Comparison of ENCODE assay signal across 8 mouse cellular contexts in genomic region chr9:48161505-48162192, GRCm38 (mm10). TPM values are rescaled to one million over a fixed set of nuclear protein-coding genes. Genes with fewer than 3 reads are reported as not detected.
DNase-seq lines count a peak whose midpoint lies in the region; ATAC-seq and TF ChIP-seq lines count a peak whose summit lies in the region.

Gene Nxpe4, plus strand, starts transcription at chr9:48162023.

- no peak within 1 kb of the TSS for H3K4me3 ChIP-seq in G1E (ENCODE audit: low read depth, low read length)
- H3K4me3 ChIP-seq in forebrain, embryonic 12.5 days (replicated peaks) = peak within 1 kb of the TSS; percentile 47
- peak within 1 kb of the TSS; percentile 33 for H3K4me3 ChIP-seq in heart, postnatal 0 days (ENCODE audit: low read depth, low read length)
- H3K4me3 ChIP-seq in liver, embryonic 14.5 days (ENCODE audit: insufficient read depth in 1 of 2, low read depth in 2 of 2, low read length in 2 of 2) = peak within 1 kb of the TSS in 1 of 2 experiments; percentile 38; a peak in 2 of 4 replicates
- H3K4me3 ChIP-seq in neural tube, embryonic 12.5 days = peak within 1 kb of the TSS; percentile 43

- H3K36me3 ChIP-seq in G1E (replicated peaks) = no peaks in the 10 kb centered on the region
- no peaks in the 10 kb centered on the region for H3K36me3 ChIP-seq in forebrain, embryonic 12.5 days (replicated peaks)
- no peaks in the 10 kb centered on the region for H3K36me3 ChIP-seq in heart, postnatal 0 days (replicated peaks; ENCODE audit: control insufficient read depth, insufficient read depth, low read length)
- H3K36me3 ChIP-seq in liver, embryonic 14.5 days (replicated peaks; ENCODE audit: control insufficient read depth, insufficient read depth, low read depth) = no peaks in the 10 kb centered on the region
- H3K36me3 ChIP-seq in neural tube, embryonic 12.5 days = no peaks in the 10 kb centered on the region

- no peaks in the 10 kb centered on the region for H3K9me3 ChIP-seq in G1E (replicated peaks)
- no peaks in the 10 kb centered on the region for H3K9me3 ChIP-seq in forebrain, embryonic 12.5 days
- no peaks in the 10 kb centered on the region for H3K9me3 ChIP-seq in heart, postnatal 0 days (replicated peaks; ENCODE audit: control insufficient read depth, low read length)
- H3K9me3 ChIP-seq in liver, embryonic 14.5 days (ENCODE audit: control insufficient read depth, low read length) = no peaks in the 10 kb centered on the region
- no peaks in the 10 kb centered on the region for H3K9me3 ChIP-seq in neural tube, embryonic 12.5 days

- H3K4me2 ChIP-seq in forebrain, embryonic 12.5 days = peak within 1 kb of the TSS; percentile 62
- peak within 1 kb of the TSS; percentile 46 for H3K4me2 ChIP-seq in heart, postnatal 0 days (ENCODE audit: low read depth, low read length)
- H3K4me2 ChIP-seq in liver, embryonic 14.5 days (ENCODE audit: low read depth) = no peak within 1 kb of the TSS
- H3K4me2 ChIP-seq in neural tube, embryonic 12.5 days (replicated peaks) = peak within 1 kb of the TSS; percentile 61

- no peak for TF ChIP-seq EP300 in heart, postnatal 0 days (IDR thresholded peaks at IDR 0.05; ENCODE audit: low read depth)
- no peak for TF ChIP-seq EP300 in liver, embryonic 14.5 days (IDR thresholded peaks at IDR 0.05; ENCODE audit: low read depth)

- DNase-seq in G1E (ENCODE audit: low spot score) = no peak
- peak; percentile 58 for DNase-seq in heart, postnatal 0 days (ENCODE audit: low spot score)
- DNase-seq in kidney, postnatal 4 days = peak; percentile 76 to 85
- peak in 2 of 3 experiments; percentile 6 to 29 for DNase-seq in liver, embryonic 14.5 days (ENCODE audit: low read depth in 3 of 3, low spot score in 3 of 3)
- DNase-seq in yolk sac, embryonic 10.5 days (ENCODE audit: low spot score) = peak; percentile 39

- no peak within 1 kb of the TSS for H3K27ac ChIP-seq in forebrain, embryonic 12.5 days
- H3K27ac ChIP-seq in heart, postnatal 0 days (ENCODE audit: low read depth) = no peak within 1 kb of the TSS
- no peak within 1 kb of the TSS for H3K27ac ChIP-seq in liver, embryonic 14.5 days
- H3K27ac ChIP-seq in neural tube, embryonic 12.5 days = no peak within 1 kb of the TSS

- H3K9ac ChIP-seq in forebrain, embryonic 12.5 days = peak within 1 kb of the TSS; percentile 53
- no peak within 1 kb of the TSS for H3K9ac ChIP-seq in heart, postnatal 0 days (replicated peaks; ENCODE audit: low read depth, low read length)
- H3K9ac ChIP-seq in liver, embryonic 14.5 days (replicated peaks) = no peak within 1 kb of the TSS
- H3K9ac ChIP-seq in neural tube, embryonic 12.5 days = peak within 1 kb of the TSS; percentile 39

- no peak for TF ChIP-seq CTCF in G1E (IDR thresholded peaks at IDR 0.05; ENCODE audit: low read depth, low read length)
- TF ChIP-seq CTCF in heart, postnatal 0 days (IDR thresholded peaks at IDR 0.05; ENCODE audit: low read depth) = peak; percentile 19; the same call in 1 of the 2 replicates
- TF ChIP-seq CTCF in liver, embryonic 14.5 days (IDR thresholded peaks at IDR 0.05; ENCODE audit: low read depth) = 0 out of 2 replicates have a peak, but pooled peaks have one; percentile 4

- 31% methylated on average over 12 of the region's 12 CpGs for WGBS in forebrain, embryonic 12.5 days
- 27% methylated on average over 12 of the region's 12 CpGs for WGBS in heart, postnatal 0 days
- WGBS in liver, embryonic 14.5 days (ENCODE audit: insufficient replicate concordance) = 22% methylated on average over 12 of the region's 12 CpGs
- WGBS in neural tube, embryonic 12.5 days = 34% methylated on average over 12 of the region's 12 CpGs

- peaks cover 7% of the 10 kb centered on the region; the same call in 1 of the 2 replicates for H3K27me3 ChIP-seq in G1E (ENCODE audit: insufficient read depth, low read length)
- H3K27me3 ChIP-seq in forebrain, embryonic 12.5 days = peaks cover 3% of the 10 kb centered on the region; the same call in 1 of the 2 replicates
- no peaks in the 10 kb centered on the region for H3K27me3 ChIP-seq in heart, postnatal 0 days (ENCODE audit: control insufficient read depth, insufficient read depth, low read length)
- H3K27me3 ChIP-seq in liver, embryonic 14.5 days (ENCODE audit: control insufficient read depth, insufficient read depth, low read length) = no peaks in the 10 kb centered on the region
- no peaks in the 10 kb centered on the region for H3K27me3 ChIP-seq in neural tube, embryonic 12.5 days (replicated peaks)

- peak; percentile 15; the same call in 1 of the 2 replicates for ATAC-seq in G1E (ENCODE audit: extremely low read depth, insufficient number of reproducible peaks, low FRiP score, poor library complexity, severe bottlenecking)
- peak; percentile 72; the same call in 1 of the 2 replicates for ATAC-seq in cerebellum, adult (ENCODE audit: insufficient number of reproducible peaks, low FRiP score, low TSS enrichment)
- peak; percentile 86 for ATAC-seq in forebrain, embryonic 12.5 days (ENCODE audit: low FRiP score)
- ATAC-seq in heart, postnatal 0 days (ENCODE audit: insufficient read depth, low read depth) = peak; percentile 62
- ATAC-seq in liver, embryonic 14.5 days (ENCODE audit: insufficient read depth) = no peak
- peak; percentile 61 for ATAC-seq in neural tube, embryonic 12.5 days (ENCODE audit: low FRiP score, low read depth)

- H3K4me1 ChIP-seq in G1E (ENCODE audit: insufficient read depth, low read depth, low read length) = no peaks in the 10 kb centered on the region
- peaks cover 12% of the 10 kb centered on the region for H3K4me1 ChIP-seq in forebrain, embryonic 12.5 days
- H3K4me1 ChIP-seq in heart, postnatal 0 days (ENCODE audit: control insufficient read depth, insufficient read depth) = peaks cover 3% of the 10 kb centered on the region; the same call in 1 of the 2 replicates
- no peaks in the 10 kb centered on the region for H3K4me1 ChIP-seq in liver, embryonic 14.5 days (replicated peaks; ENCODE audit: control insufficient read depth in 2 of 2, insufficient read depth in 2 of 2, low read length in 1 of 2)
- peaks cover 10% of the 10 kb centered on the region; the same call in 1 of the 2 replicates for H3K4me1 ChIP-seq in neural tube, embryonic 12.5 days

RNA-seq across cellular contexts. Expression of gene Nxpe4, which starts in this region (rescaled TPM):
- total RNA-seq in G1E (2014; fragmentation: Nextera tagmentation) (177 and 179 TPM in 2 replicates), G1E (2017) (110 and 117 TPM in 2 replicates)
- polyA plus RNA-seq in G1E (2012) = 4.1 and 5.8 TPM in 2 replicates
- 6.5 and 7.5 TPM in 2 replicates for polyA plus RNA-seq in forebrain, embryonic 12.5 days (2016; fragmentation: Nextera tagmentation; extraction: Ambion mirVana)
- total RNA-seq in heart, postnatal 0 days (2014; rRNA removed; ENCODE audit: low replicate concordance) = 4.2 and 9.5 TPM in 2 replicates
- 5.3 and 5.9 TPM in 2 replicates for polyA plus RNA-seq in heart, postnatal 0 days (2015; fragmentation: Nextera tagmentation; extraction: Ambion mirVana)
- polyA plus RNA-seq in liver, embryonic 14.5 days (2012; rRNA removed) = 5.0 and 6.2 TPM in 2 replicates
- 8.3 and 8.5 TPM in 2 replicates for polyA plus RNA-seq in liver, embryonic 14.5 days (2014; fragmentation: Nextera tagmentation; extraction: Ambion mirVana)
- polyA plus RNA-seq in neural tube, embryonic 12.5 days (2016; fragmentation: Nextera tagmentation; extraction: Ambion mirVana) = 6.3 and 7.9 TPM in 2 replicates

Comparison
In these comparisons a context has a peak if more than half of its experiments do, and no peak if none do; other contexts are left out.
1. RNA of gene Nxpe4 (total RNA-seq): 110 to 179 TPM in G1E; 4.2 to 9.5 TPM in heart, postnatal 0 days; every median in the first group is over 10 times any median in the second.
2. H3K9ac ChIP-seq: peak in forebrain, embryonic 12.5 days (single experiment) and neural tube, embryonic 12.5 days (single experiment); none in heart, postnatal 0 days (single experiment) and liver, embryonic 14.5 days (single experiment).